Mouse (Mus musculus) adrenal gland, adult 8-10 months (tissue): ENCODE data around the gene Gimap9. TPM values are rescaled to one million over a fixed set of nuclear protein-coding genes. Genes with fewer than 3 reads are reported as not detected.

Experiments
- DNase-seq: peaks from one replicate; pipeline ENCODE4 v3.0.0; 2022
- total RNA-seq, 4 experiments: library from RNA; stranded (reverse); gene quantifications; 2 replicates each; pipeline ENCODE4 v1.2.4; 2022

The Gimap9 gene
- total RNA-seq = 1 to 10 TPM; 6.9 to 8.3 (median 7.0) TPM

DNA sequence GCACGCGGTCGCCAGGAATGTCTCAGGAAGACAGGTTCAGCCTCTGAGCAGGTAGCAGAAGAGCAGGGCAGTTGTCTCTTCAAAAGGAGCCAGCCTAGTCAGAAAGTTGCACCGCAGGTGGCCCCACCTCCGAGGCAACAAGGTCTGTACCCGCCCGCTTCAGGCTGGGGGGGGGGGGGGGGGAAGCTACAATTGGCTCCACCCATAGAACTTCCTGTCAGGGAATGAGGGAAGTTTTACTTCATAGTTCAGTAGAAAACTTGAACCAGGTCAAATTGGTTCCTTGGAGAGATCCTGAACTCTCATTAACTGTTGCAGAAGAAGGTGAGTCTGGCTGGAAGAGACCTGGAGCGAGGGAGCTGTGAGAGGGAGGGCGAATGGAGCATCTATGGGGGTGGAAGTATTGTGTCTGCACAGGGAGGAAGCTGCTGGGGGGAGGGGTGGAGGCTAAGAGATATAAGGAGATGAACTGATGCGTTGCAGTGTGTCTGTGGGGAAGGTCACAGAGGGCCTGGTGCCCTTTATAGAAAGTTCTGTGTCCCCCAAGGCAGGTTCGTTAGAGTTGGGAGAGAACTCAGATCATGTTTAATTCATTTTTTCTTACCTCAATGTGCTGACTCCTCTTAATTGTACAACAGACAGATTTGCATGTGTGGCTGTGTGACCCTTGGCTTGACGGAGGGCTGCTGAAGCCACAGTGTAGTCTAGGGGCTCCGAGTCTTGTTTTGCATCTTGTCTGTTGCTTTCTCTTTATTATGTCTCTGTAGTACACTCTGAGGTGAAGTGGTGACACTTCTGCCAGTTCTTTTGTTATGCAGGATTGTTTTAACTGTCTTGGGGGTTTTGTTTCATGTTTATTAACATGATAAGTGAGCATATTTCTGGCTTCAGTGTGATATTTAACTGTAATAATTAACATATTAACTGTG, at the start of gene Gimap9:
TSS of gene Gimap9 (plus strand) at position 199 of the 929 bp plus-strand sequence.
- DNase-seq = no peak

GRCm38 (mm10) chr6:48626464-48626863, 49.5 kb upstream of the Gimap9 start, which contains the start of gene AI854703:
Gene AI854703, plus strand, starts transcription at chr6:48626764.
- DNase-seq = no peak

GRCm38 (mm10) chr6:48626984-48627383, 48.9 kb upstream of the Gimap9 start:
- DNase-seq = peak; percentile 44

DNA sequence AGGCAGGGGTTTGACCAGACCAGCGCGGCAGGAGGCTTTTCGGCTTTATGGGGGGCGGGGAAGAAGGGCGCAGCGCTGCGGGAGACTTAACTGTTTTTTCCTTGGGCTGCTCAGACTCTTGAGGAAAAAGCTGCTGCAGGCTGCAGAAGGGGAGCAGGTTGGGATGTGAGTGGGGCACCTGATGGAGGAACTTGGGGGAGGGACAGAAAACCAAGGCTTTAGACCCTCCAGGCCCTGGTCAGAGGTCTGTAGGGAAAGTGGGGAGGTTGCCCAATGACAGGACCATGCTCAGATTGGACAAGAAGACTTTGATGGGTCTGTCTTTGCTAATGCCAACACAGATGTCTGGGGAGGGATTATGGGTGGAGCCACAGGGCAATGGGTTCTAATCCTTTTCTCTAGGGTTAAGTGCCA, 48.4 kb upstream of the Gimap9 start:
- no peak for DNase-seq

DNA sequence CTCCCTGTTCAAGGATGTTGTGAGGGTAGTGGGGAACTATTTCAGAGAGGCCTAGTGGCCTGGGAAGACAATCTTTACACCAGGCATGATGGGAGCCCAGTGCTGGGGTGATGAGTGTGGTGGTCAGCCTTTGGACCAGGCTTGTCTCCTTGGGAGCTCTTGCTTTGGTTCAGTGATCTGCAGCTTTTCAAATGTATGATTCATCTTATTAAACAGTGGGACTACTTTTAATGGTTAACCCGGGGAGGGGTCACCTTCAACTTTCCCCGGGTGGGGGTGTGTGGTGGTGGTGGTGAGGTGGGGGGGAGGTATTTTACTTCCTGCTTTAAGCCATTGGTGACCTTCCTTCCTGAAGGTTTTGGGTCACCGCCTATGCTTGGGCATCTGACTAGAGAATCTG, 47.6 kb upstream of the Gimap9 start:
- no peak for DNase-seq

GRCm38 (mm10) chr6:48628808-48629660, 46.9 kb upstream of the Gimap9 start:
- no peak for DNase-seq

GRCm38 (mm10) chr6:48629661-48630034, 46.3 kb upstream of the Gimap9 start:
- no peak for DNase-seq

GRCm38 (mm10) chr6:48630831-48631230, 45.1 kb upstream of the Gimap9 start:
- no peak for DNase-seq

DNA sequence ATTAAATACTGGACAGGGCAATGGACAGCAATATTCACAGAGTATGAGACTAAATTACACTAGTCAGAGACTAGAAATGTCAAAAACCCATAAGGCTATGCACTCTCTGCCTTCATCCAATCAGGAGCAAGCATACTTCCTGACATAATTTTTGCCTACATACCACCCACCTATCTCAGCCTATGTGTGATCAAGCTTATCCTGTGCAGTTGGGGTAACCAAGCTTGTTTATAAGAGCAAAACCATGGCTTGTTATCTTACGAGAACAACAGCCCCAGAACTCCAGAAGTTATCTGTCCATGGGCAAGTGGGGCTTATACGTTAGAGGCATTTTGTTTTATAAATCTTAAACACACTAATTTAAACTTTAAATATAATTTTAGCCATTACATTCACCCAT, 40.8 kb upstream of the Gimap9 start:
- DNase-seq = no peak

DNA sequence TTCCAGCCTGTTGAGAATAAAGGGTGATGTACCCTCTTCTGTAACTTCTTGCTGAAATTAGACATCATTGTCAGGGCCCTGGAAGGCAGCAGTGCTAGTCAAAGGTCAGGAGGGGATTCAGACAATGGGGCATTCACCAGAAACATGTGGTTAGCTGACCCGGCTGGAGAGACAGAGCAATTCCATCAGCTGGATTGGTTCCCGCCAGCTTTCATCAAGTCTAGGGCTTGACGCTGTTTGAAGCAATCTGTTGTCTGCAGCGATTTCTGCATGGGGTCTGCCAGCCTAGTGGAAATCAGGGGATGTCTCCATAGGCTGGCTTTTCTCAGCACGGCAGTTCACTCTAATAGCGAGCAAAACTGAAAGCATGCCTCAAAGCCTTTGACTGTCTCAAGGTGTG, 39.4 kb upstream of the Gimap9 start:
- DNase-seq = no peak

GRCm38 (mm10) chr6:48637811-48638500, 38.0 kb upstream of the Gimap9 start:
- DNase-seq = no peak

DNA sequence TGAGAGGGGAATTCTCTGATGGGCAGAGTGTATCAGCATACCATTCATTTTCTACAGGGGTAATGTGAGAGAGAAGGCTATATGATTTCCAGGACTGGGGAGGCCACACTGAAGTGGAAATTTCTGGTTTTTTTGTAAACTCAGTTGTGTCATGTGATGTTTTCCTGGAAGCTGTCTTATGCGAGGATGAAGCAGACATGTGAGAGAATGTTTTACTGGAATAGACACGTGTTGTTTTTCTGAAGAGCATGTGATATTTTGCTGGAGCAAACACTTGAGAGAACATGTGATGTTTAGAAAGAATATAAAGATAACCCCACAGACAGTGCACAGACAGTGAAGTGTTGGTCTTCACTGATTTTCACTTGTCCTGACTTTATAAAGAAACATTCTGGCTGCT, 37.4 kb upstream of the Gimap9 start:
- DNase-seq = no peak

DNA sequence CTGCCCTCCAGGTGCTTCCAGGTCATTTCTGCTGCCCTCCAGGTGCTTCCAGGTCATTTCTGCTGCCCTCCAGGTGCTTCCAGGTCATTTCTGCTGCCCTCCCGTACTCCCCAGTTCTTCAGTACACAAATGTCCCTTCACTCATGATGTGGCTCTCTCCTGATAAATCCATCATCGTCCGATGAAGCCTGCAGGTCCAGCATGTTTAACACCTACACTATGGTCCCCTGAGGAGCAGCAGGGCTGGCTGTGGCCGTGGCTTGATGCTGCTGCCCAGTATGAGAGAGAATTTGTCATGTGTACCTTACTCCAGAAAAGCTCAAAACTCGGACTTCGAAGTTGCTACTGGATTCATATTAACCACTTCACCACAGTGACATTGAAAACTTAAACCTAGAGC, 34.5 kb upstream of the Gimap9 start:
- DNase-seq = no peak

DNA sequence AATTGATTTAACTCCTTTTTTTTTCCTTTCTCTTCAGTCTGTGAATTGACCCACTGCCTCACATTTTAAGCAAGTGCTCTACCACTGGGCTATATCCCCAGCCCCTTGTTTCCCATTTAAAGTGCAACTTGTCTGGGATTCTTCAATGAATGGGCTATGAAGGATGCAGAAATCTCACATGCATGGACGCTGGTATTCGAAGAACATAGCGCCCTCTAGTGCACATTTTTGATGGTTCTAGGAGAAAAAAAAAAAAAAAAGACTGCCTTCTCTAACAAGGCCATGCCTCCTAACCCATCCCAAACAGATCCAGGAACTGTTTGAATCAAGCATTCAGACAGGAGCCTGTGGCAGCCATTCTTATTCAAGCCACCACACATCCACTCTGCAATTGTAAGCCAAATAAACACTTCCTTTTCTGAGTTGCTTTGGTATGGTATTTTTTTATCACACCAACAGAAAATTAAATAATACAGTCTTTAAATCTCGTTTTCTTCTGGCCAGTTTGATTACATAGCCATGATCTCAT, 33.1 kb upstream of the Gimap9 start:
- no peak for DNase-seq

DNA sequence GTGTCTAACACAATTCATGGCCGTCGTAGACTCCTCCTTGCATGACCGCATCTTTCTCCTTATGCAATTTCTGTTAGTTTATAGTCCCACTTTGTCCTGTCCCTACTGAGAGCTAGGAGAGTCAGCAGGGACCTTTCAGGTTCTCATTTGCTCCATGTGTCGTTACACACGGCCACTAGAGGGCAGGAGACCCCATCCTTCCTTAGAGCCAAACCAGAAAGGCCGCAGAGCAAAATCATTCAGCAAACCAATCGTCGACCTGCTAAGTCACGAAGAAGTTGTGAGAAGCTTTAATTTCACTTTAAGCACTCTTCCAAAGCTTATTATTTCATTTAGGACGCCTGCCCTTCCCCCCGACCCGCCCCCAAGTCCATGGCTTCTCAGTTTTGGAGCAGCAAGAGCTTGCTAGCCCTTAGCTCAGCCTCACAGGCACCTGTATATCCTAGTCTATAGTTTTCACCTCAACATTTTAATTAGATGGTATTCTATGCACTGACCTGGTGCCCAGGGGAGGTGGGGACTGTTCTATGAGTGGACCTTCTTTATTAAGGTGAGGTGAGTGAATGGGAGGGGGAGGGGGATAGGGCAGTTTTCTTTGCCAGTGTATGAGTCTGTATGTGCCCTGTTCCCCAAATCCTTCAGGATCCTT, 30.1 kb upstream of the Gimap9 start:
- peak; percentile 45 for DNase-seq

DNA sequence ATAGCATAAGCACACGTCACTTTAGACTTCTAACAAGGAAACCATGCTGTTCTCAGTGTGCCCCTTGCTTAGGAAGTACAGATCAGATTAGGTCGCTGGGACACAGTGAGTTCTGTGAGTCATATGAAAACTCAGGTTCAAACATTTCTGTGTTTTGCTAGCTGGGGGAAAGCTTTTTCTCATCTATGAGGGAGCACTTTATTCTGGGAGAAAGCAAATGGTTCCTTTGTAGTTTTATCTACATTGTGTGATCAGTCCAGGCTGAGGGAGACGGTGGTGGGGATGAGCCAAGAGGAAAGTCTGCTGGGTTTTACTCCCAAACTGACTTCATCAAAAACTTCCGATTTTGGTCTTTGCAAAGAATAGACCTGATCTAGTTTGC, 29.6 kb upstream of the Gimap9 start:
- DNase-seq = no peak

GRCm38 (mm10) chr6:48646995-48647394, 28.9 kb upstream of the Gimap9 start, which contains the start of gene Gimap8:
Gene Gimap8, plus strand, starts transcription at chr6:48647234.
- DNase-seq = no peak

DNA sequence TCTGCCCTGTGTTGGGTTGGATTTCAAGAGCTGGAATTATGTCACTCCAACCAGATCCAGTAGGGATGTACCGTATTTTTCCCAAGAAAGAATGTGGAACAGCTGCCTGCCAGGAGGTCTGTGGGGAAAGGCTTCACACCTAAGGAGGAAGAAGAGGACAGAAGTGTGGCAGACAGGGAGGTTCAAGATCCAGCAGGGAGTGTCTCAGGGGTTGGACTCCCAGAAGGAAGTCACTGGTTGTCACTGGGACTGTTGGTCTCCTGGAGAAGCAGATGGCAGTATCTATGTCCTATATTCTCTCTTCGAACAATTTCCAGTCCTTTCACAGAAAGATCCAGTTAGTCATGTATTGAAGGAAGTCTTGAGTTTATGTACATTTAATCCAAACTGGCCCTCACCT, 28.3 kb upstream of the Gimap9 start:
- no peak for DNase-seq

- no peak for DNase-seq
Measured at GRCm38 (mm10) chr6:48648779-48649178, 27.1 kb upstream of the Gimap9 start.

- DNase-seq = no peak
Measured at GRCm38 (mm10) chr6:48650041-48650440, 25.9 kb upstream of the Gimap9 start.

DNA sequence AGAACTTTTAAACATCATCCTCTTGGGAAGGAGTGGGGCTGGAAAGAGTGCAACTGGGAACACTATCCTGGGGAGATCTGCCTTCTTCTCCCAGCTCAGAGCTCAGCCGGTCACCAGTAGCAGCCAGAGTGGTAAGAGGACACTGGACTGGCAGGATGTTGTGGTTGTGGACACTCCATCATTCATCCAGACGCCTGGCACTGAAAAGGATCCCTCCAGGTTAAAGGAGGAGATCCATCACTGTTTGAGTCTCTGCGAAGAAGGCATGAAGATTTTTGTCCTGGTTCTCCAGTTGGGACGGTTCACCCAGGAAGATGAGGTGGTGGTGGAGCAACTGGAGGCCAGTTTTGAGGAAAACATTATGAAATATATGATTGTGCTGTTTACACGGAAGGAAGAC, 17.2 kb upstream of the Gimap9 start:
- DNase-seq = no peak

- no peak for DNase-seq
Measured at GRCm38 (mm10) chr6:48664750-48665149, 11.2 kb upstream of the Gimap9 start.
